Mouse (Mus musculus): Measurements from ENCODE around the gene Astl. TPM values are rescaled to one million over a fixed set of nuclear protein-coding genes. Genes with fewer than 3 reads are reported as not detected.

The Astl gene
- polyA plus RNA-seq, 1 experiment from 2014 or later = 0.14 TPM

GRCm38 (mm10) chr2:127363696-127364095 lies 25.3 kb downstream of the Astl start:
- DNase-seq (ENCODE audit: low spot score) = no peak

- DNase-seq (ENCODE audit: low spot score) = no peak
Observed at GRCm38 (mm10) chr2:127364452-127364851, 26.0 kb downstream of the Astl start.

GRCm38 (mm10) chr2:127367126-127367820 lies 28.8 kb downstream of the Astl start:
- DNase-seq (ENCODE audit: low spot score) = no peak

- no peak for DNase-seq (ENCODE audit: low spot score)
Observed at GRCm38 (mm10) chr2:127369703-127370376, 31.4 kb downstream of the Astl start.

- no peak for DNase-seq (ENCODE audit: low spot score)
Observed at GRCm38 (mm10) chr2:127370561-127371483, 32.4 kb downstream of the Astl start.

GRCm38 (mm10) chr2:127371484-127371861 lies 33.0 kb downstream of the Astl start:
- DNase-seq (ENCODE audit: low spot score) = no peak

- DNase-seq (ENCODE audit: low spot score) = no peak
Observed at GRCm38 (mm10) chr2:127372082-127372481, 33.6 kb downstream of the Astl start.

- no peak for DNase-seq (ENCODE audit: low spot score)
Observed at GRCm38 (mm10) chr2:127374131-127374530, 35.7 kb downstream of the Astl start.

GRCm38 (mm10) chr2:127375087-127375486 lies 36.6 kb downstream of the Astl start:
- DNase-seq (ENCODE audit: low spot score) = no peak

- peak; percentile 35 for DNase-seq (ENCODE audit: low spot score)
Observed at GRCm38 (mm10) chr2:127375759-127376341, 37.4 kb downstream of the Astl start.

GRCm38 (mm10) chr2:127376423-127377051 lies 38.1 kb downstream of the Astl start:
- DNase-seq (ENCODE audit: low spot score) = no peak

- DNase-seq (ENCODE audit: low spot score) = no peak
Observed at GRCm38 (mm10) chr2:127377942-127378610, 39.6 kb downstream of the Astl start.

- DNase-seq (ENCODE audit: low spot score) = no peak
Observed at GRCm38 (mm10) chr2:127378611-127378990, 40.2 kb downstream of the Astl start.

- no peak for DNase-seq (ENCODE audit: low spot score)
Observed at GRCm38 (mm10) chr2:127379250-127379649, 40.8 kb downstream of the Astl start.

- no peak for DNase-seq (ENCODE audit: low spot score)
Observed at GRCm38 (mm10) chr2:127383881-127384280, 45.4 kb downstream of the Astl start.

GRCm38 (mm10) chr2:127387521-127387920 lies 49.1 kb downstream of the Astl start:
- no peak for DNase-seq (ENCODE audit: low spot score)

- DNase-seq (ENCODE audit: low spot score) = no peak
Observed at GRCm38 (mm10) chr2:127390352-127390751, 51.9 kb downstream of the Astl start.

GRCm38 (mm10) chr2:127390846-127391245 lies 52.4 kb downstream of the Astl start:
- no peak for DNase-seq (ENCODE audit: low spot score)

GRCm38 (mm10) chr2:127391323-127391722 lies 52.9 kb downstream of the Astl start:
- DNase-seq (ENCODE audit: low spot score) = no peak

- no peak for DNase-seq (ENCODE audit: low spot score)
Observed at GRCm38 (mm10) chr2:127394606-127395161, 56.2 kb downstream of the Astl start.
